Mouse (Mus musculus): Measurements from ENCODE around the gene Eef2. TPM values are rescaled to one million over a fixed set of nuclear protein-coding genes. Genes with fewer than 3 reads are reported as not detected.

Eef2 gene
- polyA plus RNA-seq, 1 experiment from 2014 or later: 435 TPM

- ATAC-seq (replicated peaks; ENCODE audit: extremely low read depth, insufficient read depth, low FRiP score): no peak
- peaks cover 60% of the 10 kb centered on the region for H3K4me1 ChIP-seq (ENCODE audit: control insufficient read depth, insufficient read depth, low read length)
- H3K4me3 ChIP-seq (ENCODE audit: low read length): peak overlapping the region; percentile 87
- H3K4me2 ChIP-seq (ENCODE audit: low read depth, low read length): peak overlapping the region; percentile 94
- peak overlapping the region; percentile 92 for H3K9ac ChIP-seq (ENCODE audit: low read length)
- H3K27me3 ChIP-seq (ENCODE audit: control insufficient read depth, insufficient read depth, low read length): no peaks in the 10 kb centered on the region; the same call in 1 of the 2 replicates
- peak overlapping the region; percentile 94 for H3K27ac ChIP-seq (ENCODE audit: low read length)
- 52% methylated on average over 11 of the region's 11 CpGs for WGBS
- H3K9me3 ChIP-seq (replicated peaks; ENCODE audit: control insufficient read depth, low read length): no peaks in the 10 kb centered on the region
- H3K36me3 ChIP-seq (ENCODE audit: control insufficient read depth, insufficient read depth): peaks cover 3% of the 10 kb centered on the region
Measured at GRCm38 (mm10) chr10:81138821-81139528, 37.5 kb upstream of the Eef2 start.

- Histone ChIP-seq H3K9ac (ENCODE audit: low read length) (peak overlapping the region; percentile 92), H3K27ac (ENCODE audit: low read length) (no peak overlapping the region; the same call in 1 of the 2 replicates), H3K36me3 (ENCODE audit: control insufficient read depth, insufficient read depth) (peaks cover 9% of the 10 kb centered on the region), H3K9me3 (replicated peaks; ENCODE audit: control insufficient read depth, low read length) (no peaks in the 10 kb centered on the region), H3K4me1 (ENCODE audit: control insufficient read depth, insufficient read depth, low read length) (peaks cover 55% of the 10 kb centered on the region), H3K27me3 (ENCODE audit: control insufficient read depth, insufficient read depth, low read length) (no peaks in the 10 kb centered on the region; the same call in 1 of the 2 replicates), H3K4me2 (ENCODE audit: low read depth, low read length) (peak overlapping the region; percentile 94), H3K4me3 (ENCODE audit: low read length) (peak overlapping the region; percentile 87)
- 73% methylated on average over 4 of the region's 4 CpGs for WGBS
- ATAC-seq (replicated peaks; ENCODE audit: extremely low read depth, insufficient read depth, low FRiP score): no peak
Measured at GRCm38 (mm10) chr10:81139529-81139846, 36.9 kb upstream of the Eef2 start.

GRCm38 (mm10) chr10:81140005-81140404 is 36.4 kb upstream of the Eef2 start:
- H3K9ac ChIP-seq (ENCODE audit: low read length): peak overlapping the region; percentile 56
- H3K36me3 ChIP-seq (ENCODE audit: control insufficient read depth, insufficient read depth): peaks cover 14% of the 10 kb centered on the region
- H3K4me3 ChIP-seq (ENCODE audit: low read length): peak overlapping the region; percentile 87
- no peaks in the 10 kb centered on the region for H3K9me3 ChIP-seq (replicated peaks; ENCODE audit: control insufficient read depth, low read length)
- peak overlapping the region; percentile 25 for H3K27ac ChIP-seq (ENCODE audit: low read length)
- H3K27me3 ChIP-seq (ENCODE audit: control insufficient read depth, insufficient read depth, low read length): no peaks in the 10 kb centered on the region
- peaks cover 51% of the 10 kb centered on the region for H3K4me1 ChIP-seq (ENCODE audit: control insufficient read depth, insufficient read depth, low read length)
- peak overlapping the region; percentile 94 for H3K4me2 ChIP-seq (ENCODE audit: low read depth, low read length)
- no peak for ATAC-seq (replicated peaks; ENCODE audit: extremely low read depth, insufficient read depth, low FRiP score)
- WGBS: 43% methylated on average over 8 of the region's 8 CpGs

- Histone ChIP-seq H3K9ac (ENCODE audit: low read length) (peak overlapping the region; percentile 56), H3K4me1 (ENCODE audit: control insufficient read depth, insufficient read depth, low read length) (peaks cover 46% of the 10 kb centered on the region), H3K9me3 (replicated peaks; ENCODE audit: control insufficient read depth, low read length) (no peaks in the 10 kb centered on the region), H3K4me3 (ENCODE audit: low read length) (peak overlapping the region; percentile 87), H3K4me2 (ENCODE audit: low read depth, low read length) (peak overlapping the region; percentile 94), H3K27me3 (ENCODE audit: control insufficient read depth, insufficient read depth, low read length) (no peaks in the 10 kb centered on the region), H3K36me3 (ENCODE audit: control insufficient read depth, insufficient read depth) (peaks cover 23% of the 10 kb centered on the region), H3K27ac (ENCODE audit: low read length) (peak overlapping the region; percentile 41)
- 38% methylated on average over 10 of the region's 10 CpGs for WGBS
- ATAC-seq (replicated peaks; ENCODE audit: extremely low read depth, insufficient read depth, low FRiP score): no peak
Measured at GRCm38 (mm10) chr10:81140717-81141454, 35.5 kb upstream of the Eef2 start.

- Histone ChIP-seq H3K4me2 (ENCODE audit: low read depth, low read length) (peak overlapping the region; percentile 94), H3K36me3 (ENCODE audit: control insufficient read depth, insufficient read depth) (peaks cover 25% of the 10 kb centered on the region), H3K4me1 (ENCODE audit: control insufficient read depth, insufficient read depth, low read length) (peaks cover 46% of the 10 kb centered on the region), H3K9me3 (replicated peaks; ENCODE audit: control insufficient read depth, low read length) (no peaks in the 10 kb centered on the region), H3K27me3 (ENCODE audit: control insufficient read depth, insufficient read depth, low read length) (no peaks in the 10 kb centered on the region), H3K9ac (ENCODE audit: low read length) (peak overlapping the region; percentile 56), H3K4me3 (ENCODE audit: low read length) (no peak overlapping the region), H3K27ac (ENCODE audit: low read length) (peak overlapping the region; percentile 41)
- 70% methylated on average over 7 of the region's 7 CpGs for WGBS
- no peak for ATAC-seq (replicated peaks; ENCODE audit: extremely low read depth, insufficient read depth, low FRiP score)
Measured at GRCm38 (mm10) chr10:81141455-81142210, 34.8 kb upstream of the Eef2 start.

- ATAC-seq (replicated peaks; ENCODE audit: extremely low read depth, insufficient read depth, low FRiP score): no peak
- Histone ChIP-seq H3K4me3 (ENCODE audit: low read length) (no peak overlapping the region), H3K36me3 (ENCODE audit: control insufficient read depth, insufficient read depth) (peaks cover 32% of the 10 kb centered on the region), H3K4me2 (ENCODE audit: low read depth, low read length) (no peak overlapping the region), H3K27ac (ENCODE audit: low read length) (peak overlapping the region; percentile 7; the same call in 1 of the 2 replicates), H3K9ac (ENCODE audit: low read length) (peak overlapping the region; percentile 32; the same call in 1 of the 2 replicates), H3K9me3 (replicated peaks; ENCODE audit: control insufficient read depth, low read length) (no peaks in the 10 kb centered on the region), H3K4me1 (ENCODE audit: control insufficient read depth, insufficient read depth, low read length) (peaks cover 46% of the 10 kb centered on the region), H3K27me3 (ENCODE audit: control insufficient read depth, insufficient read depth, low read length) (no peaks in the 10 kb centered on the region)
- 70% methylated on average over 5 of the region's 5 CpGs for WGBS
Measured at GRCm38 (mm10) chr10:81142551-81142981, 33.9 kb upstream of the Eef2 start.

- Histone ChIP-seq H3K4me3 (ENCODE audit: low read length) (no peak overlapping the region), H3K4me1 (ENCODE audit: control insufficient read depth, insufficient read depth, low read length) (peaks cover 46% of the 10 kb centered on the region), H3K27me3 (ENCODE audit: control insufficient read depth, insufficient read depth, low read length) (no peaks in the 10 kb centered on the region), H3K36me3 (ENCODE audit: control insufficient read depth, insufficient read depth) (peaks cover 38% of the 10 kb centered on the region), H3K27ac (ENCODE audit: low read length) (no peak overlapping the region), H3K9me3 (replicated peaks; ENCODE audit: control insufficient read depth, low read length) (no peaks in the 10 kb centered on the region), H3K4me2 (ENCODE audit: low read depth, low read length) (no peak overlapping the region), H3K9ac (ENCODE audit: low read length) (no peak overlapping the region; the same call in 1 of the 2 replicates)
- 84% methylated on average over 7 of the region's 7 CpGs for WGBS
- ATAC-seq (replicated peaks; ENCODE audit: extremely low read depth, insufficient read depth, low FRiP score): no peak
Measured at GRCm38 (mm10) chr10:81143157-81143633, 33.2 kb upstream of the Eef2 start.

GRCm38 (mm10) chr10:81143845-81144437 is 32.5 kb upstream of the Eef2 start:
- H3K27me3 ChIP-seq (ENCODE audit: control insufficient read depth, insufficient read depth, low read length): no peaks in the 10 kb centered on the region
- 94% methylated on average over 52 of the region's 52 CpGs for WGBS
- peaks cover 45% of the 10 kb centered on the region for H3K36me3 ChIP-seq (ENCODE audit: control insufficient read depth, insufficient read depth)
- no peak overlapping the region for H3K9ac ChIP-seq (ENCODE audit: low read length)
- H3K4me2 ChIP-seq (ENCODE audit: low read depth, low read length): no peak overlapping the region
- ATAC-seq (replicated peaks; ENCODE audit: extremely low read depth, insufficient read depth, low FRiP score): no peak
- no peak overlapping the region for H3K27ac ChIP-seq (ENCODE audit: low read length)
- no peaks in the 10 kb centered on the region for H3K9me3 ChIP-seq (replicated peaks; ENCODE audit: control insufficient read depth, low read length)
- no peak overlapping the region for H3K4me3 ChIP-seq (ENCODE audit: low read length)
- peaks cover 40% of the 10 kb centered on the region for H3K4me1 ChIP-seq (ENCODE audit: control insufficient read depth, insufficient read depth, low read length)

Measured in heart, embryonic 16.5 days (tissue).